In genomic region chr6:94622983-94623382, GRCm38 (mm10) we compare ENCODE assay signal across 8 mouse cellular contexts.
A peak's percentile ranks its signal among the peaks of the same experiment; 100 is the strongest.
DNase-seq lines count a peak whose midpoint lies in the region; ATAC-seq and TF ChIP-seq lines count a peak whose summit lies in the region.

No protein-coding gene starts in this region.

- H3K4me1 ChIP-seq in E14TG2a.4 (replicated peaks; ENCODE audit: low read depth, low read length), result peaks cover 52% of the 10 kb centered on the region
- peaks cover 8% of the 10 kb centered on the region for H3K4me1 ChIP-seq in embryonic fibroblast, embryonic 13.5 days (ENCODE audit: control insufficient read depth, insufficient read depth, low read length)
- no peaks in the 10 kb centered on the region for H3K4me1 ChIP-seq in lung, adult 2 months (ENCODE audit: control insufficient read depth, insufficient read depth, low read length)

- peak; percentile 76 for TF ChIP-seq CTCF in E14TG2a.4 (conservative IDR thresholded peaks at IDR 0.05; ENCODE audit: low read length)
- peak; percentile 84; the same call in 1 of the 2 replicates for TF ChIP-seq CTCF in embryonic fibroblast, embryonic 13.5 days (IDR thresholded peaks at IDR 0.05; ENCODE audit: borderline replicate concordance, insufficient read depth, low read length)
- TF ChIP-seq CTCF in lung, adult 2 months (IDR thresholded peaks at IDR 0.05; ENCODE audit: insufficient read depth, low read length), result peak; percentile 82

- H3K27ac ChIP-seq in embryonic fibroblast, embryonic 13.5 days (ENCODE audit: insufficient read depth, low read length), result no peak overlapping the region

- no peaks in the 10 kb centered on the region for H3K27me3 ChIP-seq in E14TG2a.4 (ENCODE audit: insufficient read depth, low read length)

- H3K36me3 ChIP-seq in E14TG2a.4 (ENCODE audit: insufficient read depth, low read length), result peaks cover 94% of the 10 kb centered on the region

- no peak overlapping the region for H3K4me3 ChIP-seq in E14TG2a.4 (replicated peaks; ENCODE audit: low read length)
- no peak overlapping the region for H3K4me3 ChIP-seq in embryonic fibroblast, embryonic 13.5 days (ENCODE audit: insufficient read depth, low read length)
- H3K4me3 ChIP-seq in lung, adult 2 months (replicated peaks; ENCODE audit: extremely low read depth, low read depth, low read length), result no peak overlapping the region

- no peaks in the 10 kb centered on the region for H3K9me3 ChIP-seq in E14TG2a.4 (ENCODE audit: low read length)

- no peak for TF ChIP-seq POLR2A in embryonic fibroblast, embryonic 13.5 days (IDR thresholded peaks at IDR 0.05; ENCODE audit: low read depth, low read length)
- no peak for TF ChIP-seq POLR2A in lung, adult 2 months (IDR thresholded peaks at IDR 0.05; ENCODE audit: borderline replicate concordance, extremely low read depth, low read depth, low read length)

- no peak for ATAC-seq in monocyte, adult 5-6 weeks (replicated peaks; ENCODE audit: insufficient number of reproducible peaks, low FRiP score, low TSS enrichment, poor library complexity, severe bottlenecking)

- 81% methylated on average over 4 of the region's 4 CpGs for WGBS in lung, adult 2 months

- peak; percentile 29 for DNase-seq in adrenal gland, adult 8-10 months
- DNase-seq in heart, postnatal 10 days, result peak; percentile 82 to 85
- DNase-seq in kidney, postnatal 36 days, result peak; percentile 65 to 86
- peak; percentile 62 for DNase-seq in lung, adult 2 months
- DNase-seq in retina, postnatal 1 day, result peak; percentile 70

- intact Hi-C loops in heart, postnatal 10 days (cut with DNase I), result loop anchor here (1.0 to 5.0 kb wide), 3 partner anchors 78 to 344 kb away; partner anchors contain the start of gene Lrig1

Comparison
In these comparisons a context has a peak if more than half of its experiments do, and no peak if none do; other contexts are left out.
1. DNase-seq: peak in every context shown above with its lines; median percentile 84 in heart, postnatal 10 days; 76 in kidney, postnatal 36 days; 70 in retina, postnatal 1 day; 62 in lung, adult 2 months; 29 in adrenal gland, adult 8-10 months.